Mouse (Mus musculus): ENCODE measurements around the gene Tsc22d3. TPM values are rescaled to one million over a fixed set of nuclear protein-coding genes. Genes with fewer than 3 reads are reported as not detected.

Tsc22d3 gene
- polyA plus RNA-seq, 1 experiment from 2014 or later: 77.3 TPM

GRCm38 (mm10) chrX:140524231-140524630 lies 76.2 kb downstream of the Tsc22d3 start:
- Histone ChIP-seq H3K4me1 (replicated peaks; ENCODE audit: control insufficient read depth, insufficient read depth) (no peaks in the 10 kb centered on the region), H3K4me2 (replicated peaks; ENCODE audit: low read depth) (no peak overlapping the region), H3K27me3 (ENCODE audit: control insufficient read depth, insufficient read depth, low read length) (no peaks in the 10 kb centered on the region), H3K4me3 (ENCODE audit: low read depth, low read length) (no peak overlapping the region), H3K9me3 (ENCODE audit: control insufficient read depth, low read length) (no peaks in the 10 kb centered on the region), H3K27ac (replicated peaks) (no peak overlapping the region), H3K36me3 (ENCODE audit: control insufficient read depth, insufficient read depth, low read length) (no peaks in the 10 kb centered on the region), H3K9ac (ENCODE audit: low read length) (no peak overlapping the region)
- WGBS: 86% methylated on average over 5 of the region's 5 CpGs
- DNase-seq (ENCODE audit: low spot score) (no peak), ATAC-seq (ENCODE audit: low FRiP score, low TSS enrichment) (no peak)
- TF ChIP-seq EP300 (optimal IDR thresholded peaks at IDR 0.05) (no peak), CTCF (IDR thresholded peaks at IDR 0.05; ENCODE audit: low read depth) (no peak)

- no peaks in the 10 kb centered on the region for H3K36me3 ChIP-seq (ENCODE audit: control insufficient read depth, insufficient read depth, low read length)
- no peak overlapping the region for H3K4me2 ChIP-seq (replicated peaks; ENCODE audit: low read depth)
- H3K27ac ChIP-seq (replicated peaks): no peak overlapping the region
- no peak for ATAC-seq (ENCODE audit: low FRiP score, low TSS enrichment)
- no peaks in the 10 kb centered on the region for H3K27me3 ChIP-seq (ENCODE audit: control insufficient read depth, insufficient read depth, low read length)
- TF ChIP-seq EP300 (optimal IDR thresholded peaks at IDR 0.05): no peak
- peak; percentile 37; the same call in 1 of the 2 replicates for TF ChIP-seq CTCF (IDR thresholded peaks at IDR 0.05; ENCODE audit: low read depth)
- peak; percentile 46 for DNase-seq (ENCODE audit: low spot score)
- WGBS: 43% methylated on average over 14 of the region's 14 CpGs
- H3K9ac ChIP-seq (ENCODE audit: low read length): no peak overlapping the region
- H3K9me3 ChIP-seq (ENCODE audit: control insufficient read depth, low read length): no peaks in the 10 kb centered on the region
- no peak overlapping the region for H3K4me3 ChIP-seq (ENCODE audit: low read depth, low read length)
- no peaks in the 10 kb centered on the region for H3K4me1 ChIP-seq (replicated peaks; ENCODE audit: control insufficient read depth, insufficient read depth)
Measured at GRCm38 (mm10) chrX:140522071-140522765, 78.2 kb downstream of the Tsc22d3 start.

GRCm38 (mm10) chrX:140520146-140521102 lies 80.0 kb downstream of the Tsc22d3 start:
- no peak overlapping the region for H3K9ac ChIP-seq (ENCODE audit: low read length)
- H3K4me1 ChIP-seq (replicated peaks; ENCODE audit: control insufficient read depth, insufficient read depth): no peaks in the 10 kb centered on the region
- peak overlapping the region; percentile 35; the same call in 1 of the 2 replicates for H3K4me2 ChIP-seq (replicated peaks; ENCODE audit: low read depth)
- H3K9me3 ChIP-seq (ENCODE audit: control insufficient read depth, low read length): no peaks in the 10 kb centered on the region
- no peaks in the 10 kb centered on the region for H3K27me3 ChIP-seq (ENCODE audit: control insufficient read depth, insufficient read depth, low read length)
- 15% methylated on average over 22 of the region's 25 CpGs for WGBS
- ATAC-seq (ENCODE audit: low FRiP score, low TSS enrichment) (peak; percentile 97), DNase-seq (ENCODE audit: low spot score) (peak; percentile 93)
- peak overlapping the region; percentile 67 for H3K27ac ChIP-seq (replicated peaks)
- TF ChIP-seq EP300 (optimal IDR thresholded peaks at IDR 0.05) (peak; percentile 82), CTCF (IDR thresholded peaks at IDR 0.05; ENCODE audit: low read depth) (no peak)
- no peaks in the 10 kb centered on the region for H3K36me3 ChIP-seq (ENCODE audit: control insufficient read depth, insufficient read depth, low read length)
- no peak overlapping the region for H3K4me3 ChIP-seq (ENCODE audit: low read depth, low read length)

- H3K27me3 ChIP-seq (ENCODE audit: control insufficient read depth, insufficient read depth, low read length): no peaks in the 10 kb centered on the region
- H3K9me3 ChIP-seq (ENCODE audit: control insufficient read depth, low read length): no peaks in the 10 kb centered on the region
- no peak for DNase-seq (ENCODE audit: low spot score)
- no peak overlapping the region for H3K4me2 ChIP-seq (replicated peaks; ENCODE audit: low read depth)
- no peak overlapping the region for H3K27ac ChIP-seq (replicated peaks)
- H3K4me3 ChIP-seq (ENCODE audit: low read depth, low read length): no peak overlapping the region
- no peak for ATAC-seq (ENCODE audit: low FRiP score, low TSS enrichment)
- 74% methylated on average over 8 of the region's 8 CpGs for WGBS
- no peaks in the 10 kb centered on the region for H3K36me3 ChIP-seq (ENCODE audit: control insufficient read depth, insufficient read depth, low read length)
- H3K9ac ChIP-seq (ENCODE audit: low read length): no peak overlapping the region
- no peaks in the 10 kb centered on the region for H3K4me1 ChIP-seq (replicated peaks; ENCODE audit: control insufficient read depth, insufficient read depth)
- TF ChIP-seq CTCF (IDR thresholded peaks at IDR 0.05; ENCODE audit: low read depth) (no peak), EP300 (optimal IDR thresholded peaks at IDR 0.05) (no peak)
Measured at GRCm38 (mm10) chrX:140518351-140518750, 82.1 kb downstream of the Tsc22d3 start.

- DNase-seq (ENCODE audit: low spot score): no peak
- 64% methylated on average over 2 of the region's 2 CpGs for WGBS
- Histone ChIP-seq H3K27ac (replicated peaks) (no peak overlapping the region), H3K9ac (ENCODE audit: low read length) (no peak overlapping the region), H3K27me3 (ENCODE audit: control insufficient read depth, insufficient read depth, low read length) (no peaks in the 10 kb centered on the region), H3K9me3 (ENCODE audit: control insufficient read depth, low read length) (no peaks in the 10 kb centered on the region), H3K36me3 (ENCODE audit: control insufficient read depth, insufficient read depth, low read length) (no peaks in the 10 kb centered on the region), H3K4me3 (ENCODE audit: low read depth, low read length) (no peak overlapping the region), H3K4me1 (replicated peaks; ENCODE audit: control insufficient read depth, insufficient read depth) (no peaks in the 10 kb centered on the region), H3K4me2 (replicated peaks; ENCODE audit: low read depth) (no peak overlapping the region)
- no peak for TF ChIP-seq CTCF (IDR thresholded peaks at IDR 0.05; ENCODE audit: low read depth)
- TF ChIP-seq EP300 (optimal IDR thresholded peaks at IDR 0.05): no peak
- ATAC-seq (ENCODE audit: low FRiP score, low TSS enrichment): 0 out of 2 replicates have a peak, but pooled peaks have one; percentile 10
Measured at GRCm38 (mm10) chrX:140513379-140513778, 87.1 kb downstream of the Tsc22d3 start.

All from stomach, postnatal 0 days (tissue).